Mouse (Mus musculus) lung, postnatal 0 days (tissue): Measurements from ENCODE around the gene Xirp2.

Experiments used
- CTCF ChIP-seq: IDR thresholded peaks from 2 replicates; pipeline ENCODE4 v1.5.1; 2016; ENCODE audit warnings: antibody characterized with exemption, mild to moderate bottlenecking
- EP300 ChIP-seq: IDR thresholded peaks from 2 replicates; pipeline ENCODE4 v1.6.1; 2016; ENCODE audit warnings: antibody characterized with exemption, mild to moderate bottlenecking, control low read depth

DNA sequence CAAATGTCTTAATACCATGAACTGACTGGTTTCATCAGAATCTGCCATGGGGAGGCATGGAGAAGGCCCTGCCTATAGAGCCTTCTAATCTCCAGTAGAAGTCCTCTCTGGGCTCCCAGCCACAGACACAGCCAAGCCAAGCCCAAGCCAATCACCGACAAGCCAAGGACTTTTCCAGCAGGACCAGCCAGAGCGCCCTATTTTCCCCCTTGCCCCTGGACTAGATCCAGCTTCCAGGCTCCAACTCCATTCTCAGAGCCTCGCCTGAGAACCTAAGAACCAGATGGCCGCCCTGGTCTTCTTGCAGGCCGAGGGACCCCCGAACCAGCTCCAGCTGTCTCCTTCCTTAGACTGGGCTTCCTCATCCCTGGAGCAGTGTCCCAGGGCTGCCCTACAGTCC, 93.6 kb downstream of the Xirp2 start:
- TF ChIP-seq CTCF (no peak), EP300 (no peak)
